Mouse (Mus musculus) testis, postnatal 14 days (tissue): ENCODE results near the gene Zfp36l2.

Source experiments
- DNase-seq: peaks from one replicate; pipeline ENCODE4 v3.0.0; 2021; ENCODE audit warnings: low spot score

The Zfp36l2 gene

DNA sequence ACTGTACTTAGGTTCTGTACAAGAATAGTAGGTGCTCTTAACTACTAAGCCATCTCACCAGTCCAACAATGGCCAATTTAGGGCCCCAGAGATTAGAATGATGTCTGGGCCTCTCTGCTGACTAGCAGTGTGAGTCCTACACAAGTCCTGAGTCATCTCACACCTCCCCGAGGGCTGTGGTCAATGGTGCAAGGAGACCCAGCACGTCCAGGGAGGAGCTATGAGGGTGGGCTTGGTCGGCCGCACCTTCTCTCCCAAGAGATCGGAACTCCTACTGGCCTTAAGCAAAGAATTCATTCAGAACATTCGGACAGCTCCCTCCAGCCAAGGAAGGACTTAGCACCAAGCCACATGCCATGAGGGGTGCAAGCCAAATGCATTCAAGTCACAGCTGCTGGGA is 36.4 kb downstream of the Zfp36l2 start:
- DNase-seq: no peak

- no peak for DNase-seq
Measured at GRCm38 (mm10) chr17:84150291-84150690, 37.5 kb downstream of the Zfp36l2 start.

DNA sequence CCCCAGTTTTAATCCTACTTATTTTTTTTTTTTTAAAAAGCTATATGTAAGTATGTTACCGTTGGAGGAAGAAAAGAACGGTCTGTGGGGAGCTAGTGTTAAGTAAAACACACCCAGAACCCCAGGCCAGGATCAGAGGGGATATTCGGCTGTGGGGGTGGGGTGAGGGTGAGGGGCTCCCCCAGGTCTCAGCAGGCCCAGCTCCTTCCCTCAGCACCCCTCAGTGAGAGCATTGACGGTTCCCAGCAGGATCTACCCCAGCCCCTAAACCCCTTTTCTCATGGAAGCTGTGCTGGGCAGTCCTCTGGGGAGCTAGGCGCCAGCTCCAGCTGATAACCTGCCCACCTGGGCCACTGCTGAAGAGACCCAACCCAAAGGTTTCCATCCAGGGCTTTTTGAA is 38.2 kb downstream of the Zfp36l2 start:
- no peak for DNase-seq

DNA sequence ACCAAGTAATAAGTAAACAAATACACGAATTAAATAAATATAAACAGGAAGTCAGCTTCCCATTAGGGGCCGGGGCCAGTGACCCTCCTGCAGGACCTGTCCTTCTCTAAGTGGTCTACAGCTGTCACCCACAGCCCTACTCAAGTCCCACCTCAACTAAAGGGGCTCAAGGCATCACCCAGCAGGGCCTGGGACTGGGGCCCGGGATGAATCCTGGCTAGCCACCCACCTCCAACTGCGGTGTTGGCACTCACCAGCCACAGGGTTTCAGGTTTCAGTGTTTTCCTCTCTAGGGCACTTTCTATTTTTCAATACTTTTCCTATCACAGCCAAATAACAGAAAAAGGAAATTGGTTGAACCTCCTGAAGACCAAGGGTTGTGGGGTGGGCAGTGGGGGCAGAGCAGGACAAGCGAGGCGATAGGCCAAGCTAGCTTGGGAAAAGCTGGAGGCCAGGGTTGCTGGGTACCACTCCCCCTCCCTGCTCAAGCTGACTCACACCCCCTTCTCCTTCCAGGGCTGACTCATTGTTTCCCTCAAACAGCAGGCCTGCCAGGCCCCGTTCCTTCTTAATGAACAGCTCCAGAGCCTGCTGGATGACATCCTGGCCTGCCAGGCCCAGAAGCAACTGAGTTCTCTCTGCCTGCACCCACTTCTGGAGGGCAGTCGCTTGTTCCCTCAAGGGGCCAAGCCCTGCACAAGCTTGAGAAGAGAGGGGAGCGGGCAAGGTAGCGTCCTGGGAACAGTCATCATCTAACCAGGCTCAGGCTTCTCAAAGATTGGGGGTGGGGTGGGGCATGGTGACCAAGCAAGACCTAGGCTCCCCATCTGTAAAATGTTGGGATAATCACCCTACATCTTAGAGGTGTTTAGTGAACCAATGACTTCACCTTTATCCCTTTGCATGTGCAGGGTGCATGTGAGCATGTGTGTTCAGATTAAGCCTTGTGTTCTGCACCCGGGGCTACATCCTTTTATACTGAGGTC is 39.0 kb downstream of the Zfp36l2 start:
- peak; percentile 56 for DNase-seq

DNA sequence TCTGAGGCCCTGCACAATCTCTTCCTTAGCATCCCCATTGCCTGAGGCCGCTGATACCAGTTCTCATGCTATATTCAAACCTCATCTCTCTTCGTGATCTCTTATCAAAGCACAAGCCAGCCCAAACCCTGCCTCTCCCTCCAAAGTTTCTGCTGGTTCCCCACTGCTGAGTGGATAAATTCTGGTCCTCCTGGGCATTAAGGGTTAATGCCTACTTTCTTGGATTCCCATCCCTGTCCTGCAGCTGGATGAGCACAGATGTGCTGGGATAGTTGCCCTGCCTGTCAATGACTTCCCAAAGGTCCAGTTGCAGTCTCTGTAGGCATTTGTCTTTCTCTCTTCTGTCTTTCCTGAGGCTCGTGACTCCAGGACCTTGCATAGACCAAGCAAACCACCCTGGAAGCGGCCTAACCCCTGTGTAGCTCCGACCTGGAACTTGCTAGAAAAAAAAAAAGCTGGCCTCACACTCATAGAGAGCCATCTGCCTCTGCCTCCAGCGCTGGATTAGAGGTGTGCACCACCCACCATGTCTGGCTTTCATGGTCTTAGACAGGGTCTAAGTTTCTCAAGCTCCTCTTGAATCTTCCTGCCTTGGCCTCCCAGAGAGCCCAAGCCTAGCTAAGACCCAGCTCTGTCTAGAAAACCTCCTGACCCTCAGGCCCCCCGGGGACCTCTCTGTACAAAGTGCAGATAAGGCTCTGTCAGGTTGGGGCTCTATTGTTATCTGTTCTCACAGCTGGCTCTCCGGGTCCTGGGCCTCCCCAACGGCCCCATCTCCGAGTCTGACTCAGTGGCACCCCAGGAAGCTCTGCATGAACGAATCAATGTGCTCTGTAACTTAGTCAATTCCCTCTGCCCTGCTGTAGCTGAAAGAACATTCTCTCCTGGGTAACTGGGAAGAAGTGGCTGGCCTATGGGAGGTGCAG is 40.3 kb downstream of the Zfp36l2 start:
- DNase-seq: no peak

- DNase-seq: no peak
Measured at GRCm38 (mm10) chr17:84146458-84147182, 41.1 kb downstream of the Zfp36l2 start.

GRCm38 (mm10) chr17:84145826-84146287 is 41.9 kb downstream of the Zfp36l2 start:
- DNase-seq: no peak

DNA sequence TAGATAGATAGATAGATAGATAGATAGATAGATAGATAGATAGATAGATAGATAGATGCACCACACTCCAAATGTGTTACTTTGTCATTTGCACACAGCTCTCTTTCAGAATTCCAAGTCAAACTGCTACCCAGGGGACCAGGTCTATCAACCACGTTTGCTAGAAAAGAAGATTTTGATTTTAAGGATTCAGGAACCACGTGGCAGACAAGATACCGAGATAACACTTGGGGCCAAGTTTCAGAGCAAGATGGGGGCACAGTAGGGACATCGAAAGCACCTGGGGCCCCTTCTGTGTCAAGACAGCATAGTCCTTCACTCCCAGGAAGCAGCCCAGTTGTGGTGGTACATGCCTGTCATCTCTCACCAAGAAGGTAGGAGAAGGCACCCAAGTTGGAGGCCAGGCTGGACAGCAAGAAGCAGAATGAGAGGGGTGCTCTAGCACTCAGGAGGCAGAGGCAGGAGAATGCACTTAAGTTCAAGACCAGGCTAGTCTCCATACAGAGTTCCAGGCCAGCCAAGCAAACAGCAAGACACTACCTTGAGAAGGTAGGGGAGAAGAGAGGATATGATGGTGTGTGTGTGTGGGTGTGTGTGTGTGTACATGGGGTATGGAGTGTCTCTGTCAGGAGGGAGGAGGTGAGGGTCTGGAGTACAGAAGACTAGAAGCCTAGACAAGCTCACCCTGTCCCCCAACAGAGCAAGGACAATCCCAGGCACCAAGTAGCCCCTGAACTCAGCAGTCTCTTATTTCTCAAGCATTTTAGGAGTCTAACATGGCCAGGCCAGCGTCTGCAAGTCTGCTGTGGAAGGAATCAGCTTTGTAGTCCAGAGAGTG is 42.8 kb downstream of the Zfp36l2 start:
- no peak for DNase-seq

GRCm38 (mm10) chr17:84144130-84144529 is 43.6 kb downstream of the Zfp36l2 start:
- no peak for DNase-seq

DNA sequence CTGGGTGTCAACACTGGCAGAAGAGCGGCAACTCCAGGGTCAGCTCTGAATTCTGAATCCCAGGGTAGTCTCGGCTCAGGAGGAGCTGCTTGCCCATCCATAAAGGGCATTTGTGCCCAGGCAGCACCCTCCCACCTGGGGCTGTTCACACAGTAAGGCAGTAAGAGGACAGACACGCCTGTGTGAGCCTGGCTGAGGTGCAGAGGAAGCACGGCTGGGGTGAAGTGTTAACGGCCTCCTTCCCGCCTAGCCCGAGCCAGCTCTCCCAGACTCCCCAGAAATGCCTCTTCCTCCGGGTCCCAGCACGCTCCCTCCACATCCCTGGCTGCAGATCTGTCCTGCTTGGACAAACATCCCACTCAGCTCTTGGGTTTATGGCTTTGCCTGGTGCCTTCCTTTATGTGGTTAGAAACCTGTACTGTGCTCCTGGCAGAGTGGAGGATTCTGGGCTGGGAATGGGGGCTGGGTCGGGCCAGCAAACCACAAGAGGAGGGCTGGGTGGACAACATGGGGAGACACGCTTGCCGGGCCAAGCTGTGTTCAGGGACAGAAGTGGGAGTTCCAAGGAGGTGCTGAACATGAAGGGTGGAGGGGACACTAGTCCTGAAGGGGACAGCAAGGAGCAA is 44.4 kb downstream of the Zfp36l2 start:
- DNase-seq: no peak

GRCm38 (mm10) chr17:84141691-84142090 is 46.1 kb downstream of the Zfp36l2 start:
- DNase-seq: no peak

DNA sequence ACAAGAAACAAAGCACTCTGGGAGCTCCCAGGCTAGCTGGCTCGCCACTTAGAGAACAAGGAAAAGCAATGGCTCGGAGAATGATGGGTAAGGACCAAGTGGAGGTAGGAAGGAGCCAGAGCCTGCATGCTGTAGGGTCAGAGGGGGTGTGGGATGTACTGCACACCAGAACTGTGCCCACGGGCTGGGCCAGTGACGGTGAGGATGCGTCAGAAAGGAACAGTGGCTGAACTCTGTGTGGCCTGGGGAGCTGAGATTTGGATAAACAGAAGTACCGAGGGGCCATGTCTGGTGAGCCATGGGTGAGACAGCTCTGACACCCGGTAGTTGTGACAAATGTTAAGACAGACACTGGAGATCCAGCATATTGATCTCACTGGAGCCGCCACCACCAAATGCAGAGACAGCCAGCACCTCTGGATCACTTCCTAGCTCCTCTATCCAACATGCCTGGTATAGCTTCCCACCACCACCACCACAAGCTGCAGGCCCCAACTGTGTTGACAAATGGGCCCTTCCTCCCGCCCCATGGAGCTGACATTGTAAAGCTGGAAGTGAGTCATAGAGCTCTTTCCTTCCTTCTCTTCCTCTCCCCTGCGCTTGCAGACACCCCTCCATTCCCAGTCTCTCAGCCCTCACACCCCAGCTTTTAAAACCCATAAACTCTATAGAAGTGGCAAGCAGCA is 46.8 kb downstream of the Zfp36l2 start:
- no peak for DNase-seq

DNA sequence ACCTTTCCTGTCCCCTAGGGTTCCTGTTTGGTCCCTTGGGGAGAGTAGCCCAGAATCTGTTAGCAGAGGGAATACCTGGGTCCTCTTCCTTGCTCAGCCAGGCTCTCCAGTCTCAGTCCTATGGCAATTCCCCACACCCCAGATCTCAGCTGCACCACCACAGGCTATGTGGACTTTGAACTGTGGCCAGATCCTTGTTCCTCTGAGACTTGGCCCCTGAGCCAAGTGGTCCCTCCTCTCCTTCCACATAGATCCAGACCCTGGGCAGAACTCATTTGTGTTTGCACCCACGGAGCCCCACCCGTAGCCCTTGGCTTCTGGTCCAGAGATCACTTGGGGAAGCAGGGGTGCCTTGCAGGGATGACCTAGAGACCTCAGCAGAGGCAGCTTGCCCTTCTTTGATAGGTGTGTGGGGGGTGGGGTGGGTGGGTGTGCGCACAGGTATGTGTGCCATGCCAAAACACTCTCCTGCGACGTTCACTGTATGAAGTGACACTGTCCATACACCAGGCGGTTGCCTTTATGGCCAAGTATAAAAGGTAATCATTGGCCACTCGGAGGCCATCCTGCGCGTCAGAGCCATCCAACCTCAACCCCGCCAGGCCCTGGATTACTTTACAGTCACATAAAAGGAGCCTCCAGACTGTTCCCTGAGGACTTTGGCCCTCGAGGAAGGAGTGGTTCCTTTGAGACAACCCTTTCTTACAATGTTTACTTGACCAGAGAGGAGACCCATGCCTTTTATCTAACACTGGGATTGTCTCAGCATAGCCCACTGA is 50.2 kb downstream of the Zfp36l2 start:
- DNase-seq: no peak

DNA sequence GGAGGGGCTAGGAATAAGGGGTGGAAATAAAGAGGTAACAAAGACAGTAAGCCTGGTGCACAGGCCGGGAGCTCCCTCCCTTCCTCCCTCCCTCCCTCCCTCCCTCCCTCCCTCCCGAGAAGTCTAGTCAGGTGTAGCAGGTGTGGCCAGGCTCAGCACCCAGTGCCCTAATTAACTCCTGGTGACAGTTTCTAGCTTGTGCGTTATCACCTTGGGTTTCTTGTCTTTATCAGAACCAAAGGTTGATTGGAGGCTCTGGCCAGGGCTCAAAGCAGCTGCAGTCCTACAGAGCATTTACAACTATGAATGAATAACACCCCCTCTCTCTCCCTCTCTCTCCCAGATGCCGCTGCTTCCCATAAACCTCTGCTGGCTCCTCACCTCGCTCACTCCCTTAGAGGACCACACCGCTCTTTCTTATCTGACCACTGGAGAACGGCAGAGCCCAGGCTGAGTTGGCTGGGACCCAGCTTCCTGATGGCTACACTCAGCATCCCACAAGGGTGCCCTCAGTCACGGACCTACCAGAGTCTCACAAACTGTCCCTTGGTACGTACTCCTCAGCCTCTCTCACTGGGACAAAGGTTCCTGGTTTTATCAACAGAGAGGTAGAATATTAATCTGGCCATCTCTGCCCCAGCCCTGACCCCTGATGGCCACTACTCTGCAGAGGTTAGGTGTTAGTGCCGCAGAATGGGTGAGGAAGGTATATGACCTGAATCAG is 50.9 kb downstream of the Zfp36l2 start:
- no peak for DNase-seq

GRCm38 (mm10) chr17:84136217-84136616 is 51.5 kb downstream of the Zfp36l2 start:
- DNase-seq: no peak

DNA sequence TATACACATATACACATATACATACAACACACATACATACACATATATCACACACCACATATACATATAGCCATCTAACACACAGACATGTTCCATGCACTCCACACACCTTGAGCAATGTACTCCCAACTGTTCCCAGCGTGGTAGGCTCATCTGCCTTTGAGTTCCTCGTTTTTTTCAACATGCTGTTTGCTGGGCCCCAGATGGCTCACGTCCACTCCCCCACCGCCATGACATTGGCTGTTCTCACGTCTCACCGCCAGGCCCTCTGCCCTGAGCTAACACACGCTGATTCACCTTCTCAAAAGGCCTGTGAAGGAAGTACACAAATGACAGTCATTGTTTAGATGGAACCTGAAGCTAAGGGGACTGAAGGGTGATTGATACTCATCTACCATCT is 52.5 kb downstream of the Zfp36l2 start:
- no peak for DNase-seq
